Mouse (Mus musculus) heart, postnatal 0 days (tissue): ENCODE results near the gene Vrk1. TPM values are rescaled to one million over a fixed set of nuclear protein-coding genes. Genes with fewer than 3 reads are reported as not detected.

Experiments used
- ATAC-seq: fragments of 200-750 bp; cut with Nextera tagmentation; 2 replicates; pipeline ENCODE4 v1.8.0; 2017; ENCODE audit warnings: low read depth, moderate number of reproducible peaks, moderate library complexity; ENCODE audit not compliant: insufficient read depth
- DNase-seq: peaks from one replicate; pipeline ENCODE4 v3.0.0-alpha.2; 2016; ENCODE audit warnings: low spot score
- H3K27ac ChIP-seq: fragments of 300-500 bp; sonication (generic); 2 replicates; pipeline ENCODE4 v1.5.1; 2014; ENCODE audit warnings: low read depth, mild to moderate bottlenecking
- H3K27me3 ChIP-seq: fragments of 300-500 bp; sonication (generic); 2 replicates; pipeline ENCODE4 v1.6.1; 2014; ENCODE audit warnings: low read length, mixed read lengths; ENCODE audit not compliant: control insufficient read depth, insufficient read depth
- H3K36me3 ChIP-seq: fragments of 300-500 bp; sonication (generic); replicated peaks from 2 replicates; pipeline ENCODE4 v1.6.1; 2014; ENCODE audit warnings: low read length, mixed read lengths; ENCODE audit not compliant: control insufficient read depth, insufficient read depth
- H3K4me1 ChIP-seq: fragments of 300-500 bp; sonication (generic); 2 replicates; pipeline ENCODE4 v1.6.1; 2014; ENCODE audit warnings: antibody characterized with exemption; ENCODE audit not compliant: control insufficient read depth, insufficient read depth
- H3K4me2 ChIP-seq: fragments of 300-500 bp; sonication (generic); 2 replicates; pipeline ENCODE4 v1.6.1; 2014; ENCODE audit warnings: low read depth, mild to moderate bottlenecking, low read length, moderate library complexity
- H3K4me3 ChIP-seq: fragments of 300-500 bp; sonication (generic); 2 replicates; pipeline ENCODE4 v1.5.1; 2014; ENCODE audit warnings: low read depth, low read length
- H3K9ac ChIP-seq: fragments of 300-500 bp; sonication (generic); replicated peaks from 2 replicates; pipeline ENCODE4 v1.6.1; 2014; ENCODE audit warnings: low read depth, low read length, mixed read lengths
- H3K9me3 ChIP-seq: fragments of 300-500 bp; sonication (generic); replicated peaks from 2 replicates; pipeline ENCODE4 v1.6.1; 2016; ENCODE audit warnings: low read length; ENCODE audit not compliant: control insufficient read depth
- CTCF ChIP-seq: IDR thresholded peaks from 2 replicates; pipeline ENCODE4 v1.5.1; 2016; ENCODE audit warnings: antibody characterized with exemption, control low read depth, low read depth
- EP300 ChIP-seq: IDR thresholded peaks from 2 replicates; pipeline ENCODE4 v1.6.1; 2016; ENCODE audit warnings: antibody characterized with exemption, low read depth
- WGBS: fragments of 180-500 bp; shearing (Covaris S2); extraction: QIAGEN DNeasy Blood & Tissue Kit; methylation state at CpG from one replicate; pipeline ENCODE4 v1.1.7; 2014; 5-methylcytosine and 5-hydroxymethylcytosine counted together
- polyA plus RNA-seq: library from polyadenylated mRNA; unstranded; fragments of >200 nt; fragmentation: Nextera tagmentation; extraction: Ambion mirVana; gene quantifications from 2 replicates; pipeline ENCODE4 v1.2.1, GENCODE M21; 2015
- total RNA-seq: library from RNA; depleted of rRNA; stranded (reverse); fragments of >200 nt; gene quantifications from 2 replicates; pipeline ENCODE4 v1.2.3, GENCODE M21; 2014; ENCODE audit warnings: low replicate concordance

The Vrk1 gene
- total and polyA plus RNA-seq, 2 experiments from 2014 or later, result 8.0 to 26.0 TPM

- no peak for DNase-seq
- no peak overlapping the region for H3K4me3 ChIP-seq
- no peak overlapping the region for H3K27ac ChIP-seq
- H3K4me1 ChIP-seq, result peaks cover 4% of the 10 kb centered on the region; the same call in 1 of the 2 replicates
- H3K9me3 ChIP-seq, result peaks cover 4% of the 10 kb centered on the region; the same call in 1 of the 2 replicates
- H3K9ac ChIP-seq, result no peak overlapping the region
- H3K4me2 ChIP-seq, result no peak overlapping the region
- no peaks in the 10 kb centered on the region for H3K27me3 ChIP-seq
- TF ChIP-seq EP300 (no peak), CTCF (no peak)
- no peaks in the 10 kb centered on the region for H3K36me3 ChIP-seq
- ATAC-seq, result no peak
- 70% methylated on average over 4 of the region's 4 CpGs for WGBS
These were observed 21.6 kb upstream of the Vrk1 start for GRCm38 (mm10) chr12:105988434-105988833.

GRCm38 (mm10) chr12:105992756-105993155 is 17.3 kb upstream of the Vrk1 start:
- H3K27ac ChIP-seq, result no peak overlapping the region
- H3K9ac ChIP-seq, result no peak overlapping the region
- peaks cover 7% of the 10 kb centered on the region; the same call in 1 of the 2 replicates for H3K4me1 ChIP-seq
- ATAC-seq (no peak), DNase-seq (no peak)
- no peak overlapping the region for H3K4me2 ChIP-seq
- no peak overlapping the region for H3K4me3 ChIP-seq
- WGBS, result 54% methylated on average over 5 of the region's 5 CpGs
- H3K36me3 ChIP-seq, result no peaks in the 10 kb centered on the region
- TF ChIP-seq EP300 (no peak), CTCF (no peak)
- H3K27me3 ChIP-seq, result no peaks in the 10 kb centered on the region
- no peaks in the 10 kb centered on the region for H3K9me3 ChIP-seq

- no peak overlapping the region for H3K27ac ChIP-seq
- ATAC-seq, result peak; percentile 5; the same call in 1 of the 2 replicates
- no peaks in the 10 kb centered on the region for H3K9me3 ChIP-seq
- WGBS, result 36% methylated on average over 7 of the region's 7 CpGs
- H3K4me2 ChIP-seq, result no peak overlapping the region
- no peaks in the 10 kb centered on the region for H3K27me3 ChIP-seq
- TF ChIP-seq EP300 (no peak), CTCF (no peak)
- no peaks in the 10 kb centered on the region for H3K36me3 ChIP-seq
- DNase-seq, result no peak
- no peak overlapping the region for H3K9ac ChIP-seq
- H3K4me1 ChIP-seq, result peaks cover 7% of the 10 kb centered on the region; the same call in 1 of the 2 replicates
- no peak overlapping the region for H3K4me3 ChIP-seq
These were observed 16.7 kb upstream of the Vrk1 start for GRCm38 (mm10) chr12:105993356-105993755.

GRCm38 (mm10) chr12:105995940-105996339 is 14.1 kb upstream of the Vrk1 start:
- WGBS, result 75% methylated on average over 4 of the region's 4 CpGs
- no peak overlapping the region for H3K27ac ChIP-seq
- no peak overlapping the region for H3K4me3 ChIP-seq
- no peak for DNase-seq
- no peak for ATAC-seq
- peaks cover 7% of the 10 kb centered on the region; the same call in 1 of the 2 replicates for H3K4me1 ChIP-seq
- H3K4me2 ChIP-seq, result no peak overlapping the region
- no peaks in the 10 kb centered on the region for H3K36me3 ChIP-seq
- H3K9ac ChIP-seq, result no peak overlapping the region
- no peaks in the 10 kb centered on the region for H3K27me3 ChIP-seq
- no peak for TF ChIP-seq EP300
- TF ChIP-seq CTCF, result no peak
- no peaks in the 10 kb centered on the region for H3K9me3 ChIP-seq

GRCm38 (mm10) chr12:105997028-105997786 is 12.8 kb upstream of the Vrk1 start:
- DNase-seq (no peak), ATAC-seq (no peak)
- H3K36me3 ChIP-seq, result no peaks in the 10 kb centered on the region
- H3K9ac ChIP-seq, result no peak overlapping the region
- no peak overlapping the region for H3K27ac ChIP-seq
- TF ChIP-seq EP300, result no peak
- no peak for TF ChIP-seq CTCF
- H3K4me1 ChIP-seq, result peaks cover 7% of the 10 kb centered on the region; the same call in 1 of the 2 replicates
- H3K4me3 ChIP-seq, result no peak overlapping the region
- no peak overlapping the region for H3K4me2 ChIP-seq
- 75% methylated on average over 19 of the region's 19 CpGs for WGBS
- no peaks in the 10 kb centered on the region for H3K27me3 ChIP-seq
- no peaks in the 10 kb centered on the region for H3K9me3 ChIP-seq
